Mouse (Mus musculus): ENCODE data around the gene Abracl. TPM values are rescaled to one million over a fixed set of nuclear protein-coding genes. Genes with fewer than 3 reads are reported as not detected.

The Abracl gene
- polyA plus RNA-seq, 1 experiment = 40.5 TPM

GRCm38 (mm10) chr10:18055009-18055695 is 32.1 kb upstream of the Abracl start:
- Histone ChIP-seq H3K27ac (replicated peaks; ENCODE audit: low read depth, low read length) (peak overlapping the region; percentile 47), H3K4me1 (ENCODE audit: control insufficient read depth, insufficient read depth, insufficient read length, low read length) (peaks cover 4% of the 10 kb centered on the region), H3K4me3 (ENCODE audit: insufficient read depth, low read depth, low read length) (peak overlapping the region; percentile 100)

- no peak overlapping the region for H3K27ac ChIP-seq (replicated peaks; ENCODE audit: low read depth, low read length)
- no peaks in the 10 kb centered on the region for H3K4me1 ChIP-seq (ENCODE audit: control insufficient read depth, insufficient read depth, insufficient read length, low read length)
- no peak overlapping the region for H3K4me3 ChIP-seq (ENCODE audit: insufficient read depth, low read depth, low read length)
These were observed 24.5 kb upstream of the Abracl start for GRCm38 (mm10) chr10:18047380-18048146.

GRCm38 (mm10) chr10:18046380-18046779 is 23.3 kb upstream of the Abracl start:
- no peak overlapping the region for H3K27ac ChIP-seq (replicated peaks; ENCODE audit: low read depth, low read length)
- no peak overlapping the region for H3K4me3 ChIP-seq (ENCODE audit: insufficient read depth, low read depth, low read length)
- H3K4me1 ChIP-seq (ENCODE audit: control insufficient read depth, insufficient read depth, insufficient read length, low read length) = no peaks in the 10 kb centered on the region

- H3K27ac ChIP-seq (replicated peaks; ENCODE audit: low read depth, low read length) = no peak overlapping the region
- H3K4me1 ChIP-seq (ENCODE audit: control insufficient read depth, insufficient read depth, insufficient read length, low read length) = no peaks in the 10 kb centered on the region
- no peak overlapping the region for H3K4me3 ChIP-seq (ENCODE audit: insufficient read depth, low read depth, low read length)
These were observed 13.8 kb upstream of the Abracl start for GRCm38 (mm10) chr10:18036849-18037248.

GRCm38 (mm10) chr10:18034408-18034807 is 11.3 kb upstream of the Abracl start:
- Histone ChIP-seq H3K4me3 (ENCODE audit: insufficient read depth, low read depth, low read length) (no peak overlapping the region), H3K4me1 (ENCODE audit: control insufficient read depth, insufficient read depth, insufficient read length, low read length) (no peaks in the 10 kb centered on the region), H3K27ac (replicated peaks; ENCODE audit: low read depth, low read length) (no peak overlapping the region)

GRCm38 (mm10) chr10:18022312-18022711 is 776 bp downstream of the Abracl start:
- H3K27ac ChIP-seq (replicated peaks; ENCODE audit: low read depth, low read length) = peak overlapping the region; percentile 51
- 0 out of 2 replicates have a peak, but pooled peaks cover 2% of the 10 kb centered on the region for H3K4me1 ChIP-seq (ENCODE audit: control insufficient read depth, insufficient read depth, insufficient read length, low read length)
- peak overlapping the region; percentile 93 for H3K4me3 ChIP-seq (ENCODE audit: insufficient read depth, low read depth, low read length)

- Histone ChIP-seq H3K27ac (replicated peaks; ENCODE audit: low read depth, low read length) (no peak overlapping the region), H3K4me3 (ENCODE audit: insufficient read depth, low read depth, low read length) (peak overlapping the region; percentile 93), H3K4me1 (ENCODE audit: control insufficient read depth, insufficient read depth, insufficient read length, low read length) (0 out of 2 replicates have a peak, but pooled peaks cover 2% of the 10 kb centered on the region)
These were observed 1.3 kb downstream of the Abracl start for GRCm38 (mm10) chr10:18021576-18022311.

GRCm38 (mm10) chr10:18020846-18021245 is 2.2 kb downstream of the Abracl start:
- H3K27ac ChIP-seq (replicated peaks; ENCODE audit: low read depth, low read length) = no peak overlapping the region
- H3K4me1 ChIP-seq (ENCODE audit: control insufficient read depth, insufficient read depth, insufficient read length, low read length) = 0 out of 2 replicates have a peak, but pooled peaks cover 2% of the 10 kb centered on the region
- H3K4me3 ChIP-seq (ENCODE audit: insufficient read depth, low read depth, low read length) = no peak overlapping the region

GRCm38 (mm10) chr10:18020443-18020842 is 2.6 kb downstream of the Abracl start:
- Histone ChIP-seq H3K4me1 (ENCODE audit: control insufficient read depth, insufficient read depth, insufficient read length, low read length) (0 out of 2 replicates have a peak, but pooled peaks cover 2% of the 10 kb centered on the region), H3K4me3 (ENCODE audit: insufficient read depth, low read depth, low read length) (no peak overlapping the region), H3K27ac (replicated peaks; ENCODE audit: low read depth, low read length) (no peak overlapping the region)

- no peak overlapping the region for H3K4me3 ChIP-seq (ENCODE audit: insufficient read depth, low read depth, low read length)
- no peaks in the 10 kb centered on the region for H3K4me1 ChIP-seq (ENCODE audit: control insufficient read depth, insufficient read depth, insufficient read length, low read length)
These were observed 11.3 kb downstream of the Abracl start for GRCm38 (mm10) chr10:18011761-18012160.

GRCm38 (mm10) chr10:18009744-18010143 is 13.3 kb downstream of the Abracl start:
- Histone ChIP-seq H3K4me1 (ENCODE audit: control insufficient read depth, insufficient read depth, insufficient read length, low read length) (no peaks in the 10 kb centered on the region), H3K4me3 (ENCODE audit: insufficient read depth, low read depth, low read length) (no peak overlapping the region), H3K27ac (replicated peaks; ENCODE audit: low read depth, low read length) (no peak overlapping the region)

More at GRCm38 (mm10) chr10:18011761-18012160, 11.3 kb downstream of the Abracl start:
- no peak overlapping the region for H3K27ac ChIP-seq (replicated peaks; ENCODE audit: low read depth, low read length)

- no peak overlapping the region for H3K27ac ChIP-seq (replicated peaks; ENCODE audit: low read depth, low read length)
- H3K4me1 ChIP-seq (ENCODE audit: control insufficient read depth, insufficient read depth, insufficient read length, low read length) = no peaks in the 10 kb centered on the region
- H3K4me3 ChIP-seq (ENCODE audit: insufficient read depth, low read depth, low read length) = no peak overlapping the region
These were observed 15.0 kb downstream of the Abracl start for GRCm38 (mm10) chr10:18008118-18008517.

- H3K4me3 ChIP-seq (ENCODE audit: insufficient read depth, low read depth, low read length) = no peak overlapping the region
- H3K4me1 ChIP-seq (ENCODE audit: control insufficient read depth, insufficient read depth, insufficient read length, low read length) = no peaks in the 10 kb centered on the region
- no peak overlapping the region for H3K27ac ChIP-seq (replicated peaks; ENCODE audit: low read depth, low read length)
These were observed 15.8 kb downstream of the Abracl start for GRCm38 (mm10) chr10:18007243-18007642.

- H3K4me1 ChIP-seq (ENCODE audit: control insufficient read depth, insufficient read depth, insufficient read length, low read length) = no peaks in the 10 kb centered on the region
- H3K4me3 ChIP-seq (ENCODE audit: insufficient read depth, low read depth, low read length) = no peak overlapping the region
- no peak overlapping the region for H3K27ac ChIP-seq (replicated peaks; ENCODE audit: low read depth, low read length)
These were observed 16.3 kb downstream of the Abracl start for GRCm38 (mm10) chr10:18006756-18007155.

All from brown adipose tissue, adult 24 weeks (tissue).